Mouse (Mus musculus): Measurements from ENCODE around the gene Cep85l. TPM values are rescaled to one million over a fixed set of nuclear protein-coding genes. Genes with fewer than 3 reads are reported as not detected.

Gene Cep85l
- polyA plus RNA-seq, 1 experiment = 0.43 TPM

DNA sequence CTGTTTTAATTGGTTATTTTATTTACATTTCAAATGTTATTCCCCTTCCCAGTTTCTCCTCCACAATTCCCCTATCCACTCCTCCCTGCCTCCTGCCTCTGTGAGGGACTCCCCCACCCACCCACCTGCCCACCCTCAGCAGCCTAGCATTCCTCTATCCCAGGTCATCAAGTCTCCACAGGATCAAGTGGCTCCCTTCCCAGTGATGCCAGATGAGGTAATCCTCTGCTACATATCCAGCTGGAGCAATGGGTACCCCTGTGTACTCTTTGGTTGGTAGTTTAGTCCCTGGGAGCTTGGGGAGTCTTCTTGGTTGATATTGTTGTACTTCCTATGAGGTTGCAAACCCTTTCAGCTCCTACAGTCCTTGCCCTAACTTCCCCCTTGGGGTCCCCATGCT, 107.5 kb downstream of the Cep85l start:
- Histone ChIP-seq H3K27me3 (ENCODE audit: control insufficient read depth, insufficient read depth, low read length) (no peaks in the 10 kb centered on the region), H3K36me3 (ENCODE audit: control insufficient read depth, insufficient read depth, low read length) (no peaks in the 10 kb centered on the region), H3K4me3 (ENCODE audit: low read depth, low read length) (no peak overlapping the region), H3K27ac (ENCODE audit: insufficient read depth, low read depth, low read length) (no peak overlapping the region), H3K4me1 (ENCODE audit: control insufficient read depth, insufficient read depth, insufficient read length, low read length) (no peaks in the 10 kb centered on the region)
- TF ChIP-seq POLR2A (IDR thresholded peaks at IDR 0.05; ENCODE audit: low read depth, low read length) (no peak), CTCF (IDR thresholded peaks at IDR 0.05; ENCODE audit: extremely low read depth, insufficient read length, insufficient replicate concordance, low read depth, low read length) (no peak)

DNA sequence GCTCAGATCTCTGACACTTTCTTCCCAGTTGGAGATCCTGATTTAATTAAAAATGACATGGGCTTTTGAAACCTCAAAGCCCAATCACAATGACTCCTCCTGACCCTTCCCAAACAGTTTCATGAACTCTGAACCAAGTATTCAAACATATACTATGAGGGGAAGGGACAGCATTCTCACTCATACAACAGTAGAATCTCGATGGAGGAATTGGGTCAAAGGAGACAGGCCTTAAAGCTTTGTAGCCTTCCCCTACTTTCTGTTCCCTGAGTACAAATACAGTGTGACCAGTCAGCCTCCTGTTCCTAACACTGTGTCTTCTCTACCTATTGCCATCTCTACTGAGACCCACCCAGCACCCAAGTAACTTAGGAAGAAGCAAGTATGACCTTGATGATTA, 117.7 kb downstream of the Cep85l start:
- Histone ChIP-seq H3K27ac (ENCODE audit: insufficient read depth, low read depth, low read length) (no peak overlapping the region), H3K4me3 (ENCODE audit: low read depth, low read length) (no peak overlapping the region), H3K4me1 (ENCODE audit: control insufficient read depth, insufficient read depth, insufficient read length, low read length) (no peaks in the 10 kb centered on the region), H3K27me3 (ENCODE audit: control insufficient read depth, insufficient read depth, low read length) (no peaks in the 10 kb centered on the region), H3K36me3 (ENCODE audit: control insufficient read depth, insufficient read depth, low read length) (no peaks in the 10 kb centered on the region)
- 57% methylated on average over 1 of the region's 1 CpGs for WGBS
- no peak for TF ChIP-seq POLR2A (IDR thresholded peaks at IDR 0.05; ENCODE audit: low read depth, low read length)
- no peak for TF ChIP-seq CTCF (IDR thresholded peaks at IDR 0.05; ENCODE audit: extremely low read depth, insufficient read length, insufficient replicate concordance, low read depth, low read length)

DNA sequence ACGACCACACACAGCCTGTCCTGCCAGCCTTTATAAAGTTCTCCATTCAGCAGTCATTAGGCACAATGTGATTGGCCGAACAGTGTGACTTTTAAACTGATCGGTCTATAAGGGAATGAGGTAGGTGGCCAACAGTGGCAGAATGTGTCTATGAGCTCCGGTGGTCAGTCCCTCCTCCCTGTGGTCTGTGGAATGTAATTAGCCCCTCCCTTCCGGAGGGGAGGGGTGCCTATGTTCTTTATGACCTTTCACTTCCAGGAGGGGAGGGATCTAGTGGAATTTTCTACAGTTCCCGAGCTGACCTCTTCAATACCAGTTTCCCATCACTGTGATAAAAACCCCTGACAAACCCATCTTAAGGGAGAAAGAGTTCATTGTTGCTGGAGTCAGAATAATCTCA, 144.4 kb downstream of the Cep85l start:
- 60% methylated on average over 6 of the region's 6 CpGs for WGBS
- Histone ChIP-seq H3K4me1 (ENCODE audit: control insufficient read depth, insufficient read depth, insufficient read length, low read length) (no peaks in the 10 kb centered on the region), H3K36me3 (ENCODE audit: control insufficient read depth, insufficient read depth, low read length) (no peaks in the 10 kb centered on the region), H3K4me3 (ENCODE audit: low read depth, low read length) (no peak overlapping the region), H3K27ac (ENCODE audit: insufficient read depth, low read depth, low read length) (no peak overlapping the region), H3K27me3 (ENCODE audit: control insufficient read depth, insufficient read depth, low read length) (no peaks in the 10 kb centered on the region)
- TF ChIP-seq POLR2A (IDR thresholded peaks at IDR 0.05; ENCODE audit: low read depth, low read length) (no peak), CTCF (IDR thresholded peaks at IDR 0.05; ENCODE audit: extremely low read depth, insufficient read length, insufficient replicate concordance, low read depth, low read length) (no peak)

DNA sequence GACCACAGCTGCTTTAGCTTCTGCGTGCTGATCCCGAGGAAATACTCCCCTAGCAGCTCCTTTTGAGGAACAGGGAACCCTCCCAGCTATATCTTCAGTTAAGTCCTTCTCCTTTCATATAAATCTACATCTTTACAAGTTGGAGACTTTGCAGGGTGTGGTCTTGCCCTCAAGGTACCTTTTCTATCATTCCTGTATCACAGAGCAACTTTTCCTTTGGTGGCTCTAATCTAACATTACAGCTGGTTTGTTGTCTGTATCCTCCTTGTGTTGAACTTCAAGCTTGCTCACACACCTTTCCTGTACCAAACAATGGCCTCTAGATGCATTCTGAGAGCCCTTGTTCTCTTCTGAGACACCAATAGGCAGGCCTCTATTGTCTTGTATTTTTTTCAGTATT, 145.1 kb downstream of the Cep85l start:
- WGBS = 82% methylated on average over 2 of the region's 2 CpGs
- Histone ChIP-seq H3K4me1 (ENCODE audit: control insufficient read depth, insufficient read depth, insufficient read length, low read length) (no peaks in the 10 kb centered on the region), H3K27me3 (ENCODE audit: control insufficient read depth, insufficient read depth, low read length) (no peaks in the 10 kb centered on the region), H3K27ac (ENCODE audit: insufficient read depth, low read depth, low read length) (no peak overlapping the region), H3K36me3 (ENCODE audit: control insufficient read depth, insufficient read depth, low read length) (no peaks in the 10 kb centered on the region), H3K4me3 (ENCODE audit: low read depth, low read length) (no peak overlapping the region)
- TF ChIP-seq CTCF (IDR thresholded peaks at IDR 0.05; ENCODE audit: extremely low read depth, insufficient read length, insufficient replicate concordance, low read depth, low read length) (no peak), POLR2A (IDR thresholded peaks at IDR 0.05; ENCODE audit: low read depth, low read length) (no peak)

DNA sequence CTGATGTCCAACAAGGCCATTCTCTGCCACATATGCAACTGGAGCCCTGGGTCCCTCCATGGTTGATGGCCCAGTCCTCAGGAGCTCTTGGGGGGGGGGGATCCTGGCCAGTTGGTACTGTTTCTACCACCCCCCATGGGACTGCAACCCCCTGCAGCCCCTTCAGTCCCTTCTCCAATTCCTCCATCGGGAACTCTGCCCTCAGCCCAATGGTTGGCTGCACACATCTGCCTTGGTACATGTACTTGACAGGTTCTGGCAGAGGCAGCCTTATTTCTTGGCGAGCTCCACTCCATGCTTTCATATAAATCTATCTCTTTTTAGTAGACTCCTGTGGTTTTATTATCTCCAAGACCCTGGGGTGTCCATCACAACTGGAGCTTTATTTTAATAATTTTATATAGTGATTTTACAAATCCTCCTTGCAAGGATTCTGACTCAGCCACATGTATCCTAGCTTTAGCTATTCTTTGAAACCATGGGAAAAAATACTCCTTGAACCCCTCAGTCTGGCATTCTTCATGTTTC, 145.6 kb downstream of the Cep85l start:
- H3K27me3 ChIP-seq (ENCODE audit: control insufficient read depth, insufficient read depth, low read length) = no peaks in the 10 kb centered on the region
- TF ChIP-seq CTCF (IDR thresholded peaks at IDR 0.05; ENCODE audit: extremely low read depth, insufficient read length, insufficient replicate concordance, low read depth, low read length) (no peak), POLR2A (IDR thresholded peaks at IDR 0.05; ENCODE audit: low read depth, low read length) (no peak)
- H3K4me1 ChIP-seq (ENCODE audit: control insufficient read depth, insufficient read depth, insufficient read length, low read length) = no peaks in the 10 kb centered on the region
- WGBS = 68% methylated on average over 2 of the region's 2 CpGs
- no peak overlapping the region for H3K4me3 ChIP-seq (ENCODE audit: low read depth, low read length)
- no peaks in the 10 kb centered on the region for H3K36me3 ChIP-seq (ENCODE audit: control insufficient read depth, insufficient read depth, low read length)
- H3K27ac ChIP-seq (ENCODE audit: insufficient read depth, low read depth, low read length) = no peak overlapping the region

DNA sequence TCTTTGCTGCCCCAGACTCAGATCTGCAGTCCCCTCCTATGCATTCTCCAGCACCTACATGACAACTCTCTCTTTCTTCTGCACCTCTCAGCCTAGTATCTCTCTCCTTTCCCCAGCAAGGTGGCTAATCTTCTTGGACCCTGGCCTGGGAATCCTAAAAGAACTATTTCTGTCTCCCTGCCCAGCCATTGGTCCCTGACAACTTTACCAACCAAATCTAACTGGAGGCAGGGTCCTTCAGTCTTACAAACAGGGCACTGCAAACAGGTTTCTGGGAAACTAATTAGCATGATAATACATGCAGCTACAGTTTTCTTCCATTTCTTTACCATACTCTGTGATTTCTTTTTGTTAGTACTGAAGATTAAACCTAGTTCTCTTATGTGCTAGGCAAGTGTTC, 148.9 kb downstream of the Cep85l start:
- Histone ChIP-seq H3K36me3 (ENCODE audit: control insufficient read depth, insufficient read depth, low read length) (no peaks in the 10 kb centered on the region), H3K27ac (ENCODE audit: insufficient read depth, low read depth, low read length) (no peak overlapping the region), H3K27me3 (ENCODE audit: control insufficient read depth, insufficient read depth, low read length) (no peaks in the 10 kb centered on the region), H3K4me1 (ENCODE audit: control insufficient read depth, insufficient read depth, insufficient read length, low read length) (no peaks in the 10 kb centered on the region), H3K4me3 (ENCODE audit: low read depth, low read length) (no peak overlapping the region)
- TF ChIP-seq CTCF (IDR thresholded peaks at IDR 0.05; ENCODE audit: extremely low read depth, insufficient read length, insufficient replicate concordance, low read depth, low read length) = no peak
- no peak for TF ChIP-seq POLR2A (IDR thresholded peaks at IDR 0.05; ENCODE audit: low read depth, low read length)

DNA sequence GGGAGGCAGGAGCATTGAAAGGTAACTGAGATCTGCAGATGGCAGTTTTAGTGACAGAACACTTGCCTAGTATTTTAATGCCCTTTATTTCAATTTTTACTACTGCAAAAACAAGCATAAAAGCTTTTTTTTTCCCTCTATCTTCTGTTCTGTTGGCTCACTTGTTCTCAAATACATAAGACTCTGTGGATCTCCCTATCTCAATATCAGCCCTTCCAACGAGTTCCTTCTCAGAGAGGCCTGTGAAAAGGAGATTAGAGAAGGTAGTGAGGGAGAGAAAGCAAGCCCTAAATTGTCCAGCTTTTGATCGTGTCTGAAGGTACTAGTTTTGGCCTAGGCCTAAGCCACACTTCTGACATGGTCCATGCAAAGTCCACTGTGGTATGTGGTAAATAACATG, 150.6 kb downstream of the Cep85l start:
- TF ChIP-seq POLR2A (IDR thresholded peaks at IDR 0.05; ENCODE audit: low read depth, low read length) (no peak), CTCF (IDR thresholded peaks at IDR 0.05; ENCODE audit: extremely low read depth, insufficient read length, insufficient replicate concordance, low read depth, low read length) (no peak)
- H3K36me3 ChIP-seq (ENCODE audit: control insufficient read depth, insufficient read depth, low read length) = no peaks in the 10 kb centered on the region
- no peak overlapping the region for H3K27ac ChIP-seq (ENCODE audit: insufficient read depth, low read depth, low read length)
- no peak overlapping the region for H3K4me3 ChIP-seq (ENCODE audit: low read depth, low read length)
- whole genome bisulfite sequencing = 42% methylated on average over 2 of the region's 2 CpGs
- H3K4me1 ChIP-seq (ENCODE audit: control insufficient read depth, insufficient read depth, insufficient read length, low read length) = no peaks in the 10 kb centered on the region
- no peaks in the 10 kb centered on the region for H3K27me3 ChIP-seq (ENCODE audit: control insufficient read depth, insufficient read depth, low read length)

Other genes starting within 250 kb of the Cep85l start
- gene Pln, start 42.3 kb downstream of the Cep85l start, polyA plus RNA-seq (2012; rRNA removed) = 6.4 and 8.3 TPM in 2 replicates
- gene Asf1a, start 216.8 kb upstream of the Cep85l start, polyA plus RNA-seq (2012; rRNA removed) = 0.29 and 1.1 TPM in 2 replicates